Mouse (Mus musculus) heart, adult 8-10 months (tissue): ENCODE results near the gene Pdzd3. TPM values are rescaled to one million over a fixed set of nuclear protein-coding genes. Genes with fewer than 3 reads are reported as not detected.

Experiments
- DNase-seq: peaks from one replicate; pipeline ENCODE4 v3.0.0; 2022; ENCODE audit warnings: low spot score
- total RNA-seq, 4 experiments: library from RNA; stranded (reverse); gene quantifications; 2 replicates each; pipeline ENCODE4 v1.2.4; 2022

The Pdzd3 gene
- total RNA-seq, 4 experiments from 2014 or later = 3.6 to 7.1 (median 6.0) TPM

DNA sequence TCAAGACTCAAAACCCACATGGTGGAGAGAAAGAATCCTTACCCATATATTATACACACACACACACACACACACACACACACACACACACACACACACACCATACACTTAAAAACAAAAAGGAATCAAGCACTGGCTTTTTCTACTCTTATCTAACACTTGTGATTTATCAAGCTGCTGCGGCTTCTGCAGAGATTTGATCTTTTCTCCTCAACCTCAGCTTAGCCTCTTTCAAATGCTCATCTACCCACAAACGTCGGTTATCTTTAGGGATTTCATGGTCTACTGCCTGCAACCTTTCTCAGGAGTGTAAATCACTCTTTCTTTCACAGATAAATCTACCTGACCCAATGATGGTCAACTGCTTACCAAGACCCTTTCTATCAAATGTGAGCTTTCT is 50.8 kb downstream of the Pdzd3 start:
- DNase-seq = no peak

DNA sequence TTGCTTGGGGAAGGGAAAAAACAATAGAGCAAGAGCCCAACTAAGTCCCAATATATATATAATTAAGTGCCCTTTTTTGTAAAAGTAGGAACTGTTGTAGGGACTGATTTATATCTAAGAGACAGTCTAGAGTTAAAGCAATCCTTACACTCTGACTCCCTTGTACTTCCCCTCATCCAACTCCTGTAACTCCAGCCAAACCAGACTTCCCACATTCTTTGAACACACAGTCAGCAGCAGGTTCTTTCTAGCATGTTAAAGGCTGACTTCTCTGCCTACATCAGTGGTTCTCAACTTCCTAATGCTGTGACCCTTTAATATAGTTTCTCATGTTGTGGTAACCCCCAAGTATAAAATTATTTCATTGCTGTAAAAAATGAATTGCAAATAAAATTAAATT is 51.7 kb downstream of the Pdzd3 start:
- DNase-seq = no peak

DNA sequence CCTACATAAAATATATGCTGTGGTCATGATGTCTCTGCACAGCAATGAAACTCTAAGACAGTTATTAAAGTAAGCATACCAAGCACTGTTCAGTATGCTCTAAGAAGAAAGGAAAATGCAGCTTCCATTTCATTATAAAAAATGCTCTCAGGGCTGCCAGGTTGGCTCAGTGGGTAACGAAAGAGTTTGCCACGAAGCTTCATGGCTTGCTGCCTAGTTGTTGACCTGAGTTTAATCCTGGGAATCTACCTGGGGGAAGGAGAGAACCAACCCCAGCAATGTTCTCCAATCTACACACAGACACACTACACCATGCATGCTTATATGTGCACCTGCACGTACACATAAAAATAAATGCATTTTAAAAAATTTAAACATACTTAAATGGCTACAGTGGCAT is 52.1 kb downstream of the Pdzd3 start:
- no peak for DNase-seq

Other genes starting within 250 kb of the Pdzd3 start
- 10 to 100 TPM in 2 of 4 experiments, 1 to 10 TPM in 2; 8.9 to 12.4 (median 11.0) TPM for gene Thy1, start 208.1 kb downstream of the Pdzd3 start, total RNA-seq
- 100 to 1,000 TPM; 160 to 205 (median 195) TPM for gene Usp2, start 184.4 kb downstream of the Pdzd3 start, total RNA-seq
- gene Mfrp, start 149.7 kb downstream of the Pdzd3 start, total RNA-seq = not detected
- gene C1qtnf5, start 144.2 kb downstream of the Pdzd3 start, total RNA-seq = 10 to 100 TPM in 1 of 4 experiments, 1 to 10 TPM in 3; 7.6 to 12.9 (median 8.9) TPM
- gene Gm49380, start 138.0 kb downstream of the Pdzd3 start, total RNA-seq = under 1 TPM; 0.11 to 0.47 (median 0.30) TPM
- 1 to 10 TPM; 5.2 to 7.0 (median 6.4) TPM for gene Rnf26, start 138.0 kb downstream of the Pdzd3 start, total RNA-seq
- 10 to 100 TPM; 20.5 to 35.2 (median 28.1) TPM for gene Mcam, start 117.0 kb downstream of the Pdzd3 start, total RNA-seq
- gene Cbl, start 17.4 kb downstream of the Pdzd3 start, total RNA-seq = 10 to 100 TPM; 14.8 to 18.9 (median 17.4) TPM
- not detected for gene Ccdc153, start 10.8 kb downstream of the Pdzd3 start, total RNA-seq
- 10 to 100 TPM; 20.3 to 25.8 (median 24.9) TPM for gene Nlrx1, start 17.1 kb upstream of the Pdzd3 start, total RNA-seq
- gene Abcg4, start 37.1 kb upstream of the Pdzd3 start, total RNA-seq = 1 to 10 TPM in 1 of 4 experiments, under 1 TPM in 3; 0.30 to 1.5 (median 0.52) TPM
- 1 to 10 TPM; 4.5 to 7.2 (median 6.3) TPM for gene Hinfp, start 54.2 kb upstream of the Pdzd3 start, total RNA-seq
- 10 to 100 TPM; 12.7 to 19.2 (median 14.1) TPM for gene C2cd2l, start 68.8 kb upstream of the Pdzd3 start, total RNA-seq
- 10 to 100 TPM; 19.4 to 23.5 (median 20.5) TPM for gene Dpagt1, start 74.5 kb upstream of the Pdzd3 start, total RNA-seq
- 10 to 100 TPM; 10.5 to 12.3 (median 11.4) TPM for gene H2afx, start 83.2 kb upstream of the Pdzd3 start, total RNA-seq
- 10 to 100 TPM; 42.1 to 48.8 (median 45.4) TPM for gene Hmbs, start 92.8 kb upstream of the Pdzd3 start, total RNA-seq
- gene Vps11, start 110.2 kb upstream of the Pdzd3 start, total RNA-seq = 10 to 100 TPM; 15.3 to 20.2 (median 16.5) TPM
- gene Hyou1, start 128.0 kb upstream of the Pdzd3 start, total RNA-seq = 10 to 100 TPM; 50.4 to 82.6 (median 67.0) TPM
- 10 to 100 TPM; 22.5 to 24.5 (median 22.9) TPM for gene Slc37a4, start 145.4 kb upstream of the Pdzd3 start, total RNA-seq
- gene Rps25, start 155.7 kb upstream of the Pdzd3 start, total RNA-seq = 100 to 1,000 TPM; 784 to 974 (median 849) TPM
- 10 to 100 TPM; 38.3 to 42.9 (median 41.2) TPM for gene Trappc4, start 156.1 kb upstream of the Pdzd3 start, total RNA-seq
- gene Ccdc84, start 167.1 kb upstream of the Pdzd3 start, total RNA-seq = 1 to 10 TPM; 4.9 to 8.0 (median 5.5) TPM
- gene Foxr1, start 189.7 kb upstream of the Pdzd3 start, total RNA-seq = not detected
- under 1 TPM in 2 of 4 experiments, not detected in 2; 0.26 to 0.28 TPM for gene Upk2, start 203.5 kb upstream of the Pdzd3 start, total RNA-seq
- 10 to 100 TPM; 51.6 to 56.9 (median 53.9) TPM for gene Bcl9l, start 231.4 kb upstream of the Pdzd3 start, total RNA-seq